8 mouse cellular contexts compared by ENCODE assay signal in genomic region chr12:40445206-40445605, GRCm38 (mm10). TPM values are rescaled to one million over a fixed set of nuclear protein-coding genes. Genes with fewer than 3 reads are reported as not detected.
DNase-seq lines count a peak whose midpoint lies in the region; ATAC-seq and TF ChIP-seq lines count a peak whose summit lies in the region.

No protein-coding gene starts in this region.

- H3K36me3 ChIP-seq in G1E (replicated peaks): peaks cover 15% of the 10 kb centered on the region
- no peaks in the 10 kb centered on the region for H3K36me3 ChIP-seq in forebrain, embryonic 10.5 days (replicated peaks)
- no peaks in the 10 kb centered on the region for H3K36me3 ChIP-seq in midbrain, embryonic 12.5 days

- peak overlapping the region; percentile 80 for H3K4me2 ChIP-seq in midbrain, embryonic 12.5 days (replicated peaks)

- peak overlapping the region; percentile 92 for H3K27ac ChIP-seq in forebrain, embryonic 10.5 days
- no peak overlapping the region for H3K27ac ChIP-seq in midbrain, embryonic 12.5 days (replicated peaks)

- intact Hi-C loops in left cerebral cortex, postnatal 25 days (cut with DNase I): loop anchor here (5.0 to 10.0 kb wide), 2 partner anchors 232 to 370 kb away; no protein-coding TSS in a partner anchor

- peak overlapping the region; percentile 61 for H3K9ac ChIP-seq in midbrain, embryonic 12.5 days (replicated peaks)

- no peak for ATAC-seq in G1E (ENCODE audit: extremely low read depth, insufficient number of reproducible peaks, low FRiP score, poor library complexity, severe bottlenecking)
- ATAC-seq in midbrain, embryonic 12.5 days (ENCODE audit: low FRiP score, low read depth): peak; percentile 1; the same call in 1 of the 2 replicates

- peaks cover 17% of the 10 kb centered on the region for H3K4me1 ChIP-seq in G1E (ENCODE audit: insufficient read depth, low read depth, low read length)
- peaks cover 35% of the 10 kb centered on the region for H3K4me1 ChIP-seq in forebrain, embryonic 10.5 days
- H3K4me1 ChIP-seq in midbrain, embryonic 12.5 days: peaks cover 19% of the 10 kb centered on the region; the same call in 1 of the 2 replicates

- DNase-seq in embryo, embryonic 10 days (ENCODE audit: low spot score): peak; percentile 52
- no peak for DNase-seq in embryo, embryonic 9.5 days (ENCODE audit: extremely low spot score)
- DNase-seq in G1E (ENCODE audit: low spot score): peak; percentile 42
- no peak for DNase-seq in forebrain, embryonic 10.5 days (ENCODE audit: extremely low spot score, low spot score)
- DNase-seq in kidney, postnatal 36 days: peak; percentile 58 to 71
- no peak for DNase-seq in adrenal gland, adult 8-10 months
- DNase-seq in left cerebral cortex, postnatal 25 days (ENCODE audit: low spot score in 2 of 2): no peak

- no peaks in the 10 kb centered on the region for H3K9me3 ChIP-seq in G1E (replicated peaks)
- H3K9me3 ChIP-seq in forebrain, embryonic 10.5 days: no peaks in the 10 kb centered on the region
- H3K9me3 ChIP-seq in midbrain, embryonic 12.5 days: no peaks in the 10 kb centered on the region

- H3K4me3 ChIP-seq in G1E (ENCODE audit: low read depth, low read length): peak overlapping the region; percentile 87
- H3K4me3 ChIP-seq in forebrain, embryonic 10.5 days: peak overlapping the region; percentile 81
- peak overlapping the region; percentile 81 for H3K4me3 ChIP-seq in midbrain, embryonic 12.5 days

- WGBS in forebrain, embryonic 10.5 days: 1% methylated on average over 16 of the region's 16 CpGs
- 2% methylated on average over 16 of the region's 16 CpGs for WGBS in midbrain, embryonic 12.5 days

- H3K27me3 ChIP-seq in G1E (ENCODE audit: insufficient read depth, low read length): peaks cover 34% of the 10 kb centered on the region
- peaks cover 19% of the 10 kb centered on the region for H3K27me3 ChIP-seq in forebrain, embryonic 10.5 days (ENCODE audit: poor library complexity, severe bottlenecking)
- H3K27me3 ChIP-seq in midbrain, embryonic 12.5 days: no peaks in the 10 kb centered on the region

- TF ChIP-seq CTCF in G1E (IDR thresholded peaks at IDR 0.05; ENCODE audit: low read depth, low read length): no peak

RNA-seq across cellular contexts. Expression of gene Zfp277, which starts 0.5 kb away (rescaled TPM):
- total RNA-seq in G1E (2014; fragmentation: Nextera tagmentation) (51.7 and 57.6 TPM in 2 replicates), G1E (2017) (55.8 and 56.5 TPM in 2 replicates)
- 4.5 and 5.6 TPM in 2 replicates for polyA plus RNA-seq in G1E (2012)
- 36.6 and 37.3 TPM in 2 replicates for polyA plus RNA-seq in forebrain, embryonic 10.5 days (2016; fragmentation: Nextera tagmentation; extraction: Ambion mirVana)
- polyA plus RNA-seq in midbrain, embryonic 12.5 days (2016; fragmentation: Nextera tagmentation; extraction: Ambion mirVana): 30.3 and 30.5 TPM in 2 replicates
- total RNA-seq in adrenal gland, adult 8-10 months (2022): 10 to 100 TPM; 17.9 to 20.4 (median 19.4) TPM
- 10 to 100 TPM; 18.2 to 19.6 TPM for total RNA-seq in left cerebral cortex, postnatal 25 days (2021)

RNA-seq across cellular contexts. Expression of gene Dock4, which starts 0.5 kb away (rescaled TPM):
- total RNA-seq in G1E (2014; fragmentation: Nextera tagmentation) (0.68 TPM in 1 of 2 replicates, not detected in the other), G1E (2017) (0.64 and 1.2 TPM in 2 replicates)
- 0.01 TPM in 2 replicates for polyA plus RNA-seq in G1E (2012)
- 12.9 and 16.2 TPM in 2 replicates for polyA plus RNA-seq in forebrain, embryonic 10.5 days (2016; fragmentation: Nextera tagmentation; extraction: Ambion mirVana)
- polyA plus RNA-seq in midbrain, embryonic 12.5 days (2016; fragmentation: Nextera tagmentation; extraction: Ambion mirVana): 32.8 and 34.2 TPM in 2 replicates
- 10 to 100 TPM; 17.5 to 29.9 (median 24.6) TPM for total RNA-seq in adrenal gland, adult 8-10 months (2022)
- total RNA-seq in left cerebral cortex, postnatal 25 days (2021): 10 to 100 TPM; 90.2 to 93.0 TPM

Comparison
In these comparisons a context has a peak if more than half of its experiments do, and no peak if none do; other contexts are left out.
1. DNase-seq: peak in embryo, embryonic 10 days (single experiment), G1E (single experiment) and kidney, postnatal 36 days (2 of 2); none in embryo, embryonic 9.5 days (single experiment), forebrain, embryonic 10.5 days (single experiment), adrenal gland, adult 8-10 months (single experiment) and left cerebral cortex, postnatal 25 days (0 of 2).
2. RNA of gene Dock4, which starts 0.5 kb away (total RNA-seq): 90.2 to 93.0 TPM in left cerebral cortex, postnatal 25 days and 17.5 to 29.9 TPM in adrenal gland, adult 8-10 months; 0.64 to 1.2 TPM in G1E; every median in the first group is over 4 times any median in the second.
3. Peak in every context shown above with its lines, with median percentiles within 50 percentile points of each other: H3K4me3 ChIP-seq.